Mouse (Mus musculus) CD4-positive helper T cell, adult 2 months (primary cell): ENCODE results near the gene Abcb5.
"Not testable (repeated sequence)": the region's sequence is repeated elsewhere in the genome, so short reads cannot be mapped to it uniquely, and the experiment has no call there.

Experiments
- DNase-seq: peaks from one replicate; pipeline ENCODE4 v3.0.0-alpha.2; 2012; ENCODE audit warnings: low read depth, missing footprints, low spot score

Gene Abcb5

GRCm38 (mm10) chr12:118966321-118966720 is at the start of gene Abcb5:
Gene Abcb5 (minus strand): TSS chr12:118966421.
- no peak for DNase-seq

GRCm38 (mm10) chr12:118999230-118999629 is 33.0 kb upstream of the Abcb5 start:
- no peak for DNase-seq

GRCm38 (mm10) chr12:118994328-118995166 is 28.3 kb upstream of the Abcb5 start:
- no peak for DNase-seq

- no peak for DNase-seq
Measured at GRCm38 (mm10) chr12:118984852-118985251, 18.6 kb upstream of the Abcb5 start.

GRCm38 (mm10) chr12:118930386-118931318 is 35.6 kb downstream of the Abcb5 start:
- peak; percentile 45 for DNase-seq

- no peak for DNase-seq
Measured at GRCm38 (mm10) chr12:118926813-118927281, 39.4 kb downstream of the Abcb5 start.

- DNase-seq, result not testable (repeated sequence)
Measured at GRCm38 (mm10) chr12:118923874-118924273, 42.3 kb downstream of the Abcb5 start.

- no peak for DNase-seq
Measured at GRCm38 (mm10) chr12:118917771-118918170, 48.5 kb downstream of the Abcb5 start.

GRCm38 (mm10) chr12:118910360-118910759 is 55.9 kb downstream of the Abcb5 start:
- DNase-seq, result no peak

- DNase-seq, result no peak
Measured at GRCm38 (mm10) chr12:118902249-118902648, 64.0 kb downstream of the Abcb5 start.

- DNase-seq, result no peak
Measured at GRCm38 (mm10) chr12:118887964-118888363, 78.3 kb downstream of the Abcb5 start.

GRCm38 (mm10) chr12:118882790-118883189 is 83.4 kb downstream of the Abcb5 start:
- DNase-seq, result no peak

GRCm38 (mm10) chr12:118872673-118873072 is 93.5 kb downstream of the Abcb5 start:
- DNase-seq, result no peak

GRCm38 (mm10) chr12:118856151-118856550 is 110.1 kb downstream of the Abcb5 start:
- no peak for DNase-seq

GRCm38 (mm10) chr12:118854831-118855453 is 111.3 kb downstream of the Abcb5 start:
- peak; percentile 36 for DNase-seq

GRCm38 (mm10) chr12:118854401-118854800 is 111.8 kb downstream of the Abcb5 start:
- no peak for DNase-seq

GRCm38 (mm10) chr12:118853331-118853730 is 112.9 kb downstream of the Abcb5 start:
- no peak for DNase-seq

- no peak for DNase-seq
Measured at GRCm38 (mm10) chr12:118850851-118851410, 115.3 kb downstream of the Abcb5 start.

GRCm38 (mm10) chr12:118849996-118850395 is 116.2 kb downstream of the Abcb5 start:
- DNase-seq, result no peak

- no peak for DNase-seq
Measured at GRCm38 (mm10) chr12:118849203-118849861, 116.9 kb downstream of the Abcb5 start.
